Mouse (Mus musculus): ENCODE measurements around the gene Igf2bp3.

GRCm38 (mm10) chr6:49141125-49141524, 73.6 kb downstream of the Igf2bp3 start:
- no peak for TF ChIP-seq POLR2A (IDR thresholded peaks at IDR 0.05; ENCODE audit: control insufficient read depth, extremely low read depth, insufficient read depth, low read length, poor library complexity)
- TF ChIP-seq CTCF (IDR thresholded peaks at IDR 0.05; ENCODE audit: borderline replicate concordance, control insufficient read depth, extremely low read depth, insufficient read depth, low read length, poor library complexity), result no peak
